Mouse (Mus musculus) myocyte (in vitro differentiated cells): ENCODE measurements around the gene Bcr.

Source experiments
- MAX ChIP-seq: IDR thresholded peaks from one replicate; pipeline ENCODE4 v1.6.1; 2011; ENCODE audit warnings: low read depth, mild to moderate bottlenecking, control low read depth
- MYOD1 ChIP-seq, 3 experiments: IDR thresholded peaks; one replicate each; pipeline ENCODE4 v1.6.1; 2011; ENCODE audit warnings: control low read depth in 2 of 3, low read depth in 2 of 3, mild to moderate bottlenecking in 2 of 3, moderate library complexity in 1 of 3; ENCODE audit not compliant: insufficient read length in 2 of 3, control insufficient read depth in 1 of 3
- POLR2A ChIP-seq: IDR thresholded peaks from one replicate; pipeline ENCODE4 v1.6.1; 2011; ENCODE audit warnings: low read depth, mild to moderate bottlenecking, control low read depth, moderate library complexity; ENCODE audit not compliant: insufficient read length
- TCF12 ChIP-seq: IDR thresholded peaks from one replicate; pipeline ENCODE4 v1.6.1; 2011; ENCODE audit warnings: mild to moderate bottlenecking, control low read depth; ENCODE audit not compliant: poor library complexity, insufficient read depth, severe bottlenecking

GRCm38 (mm10) chr10:75186551-75186950 is 126.2 kb downstream of the Bcr start:
- TF ChIP-seq POLR2A (no peak), MAX (no peak), MYOD1 (IDR thresholded peaks at IDR 0.05; ENCODE audit: control insufficient read depth in 1 of 3, insufficient read length in 2 of 3, low read depth in 2 of 3) (no peak), TCF12 (no peak)
